Mouse (Mus musculus): ENCODE data around the gene Zfand2a. TPM values are rescaled to one million over a fixed set of nuclear protein-coding genes. Genes with fewer than 3 reads are reported as not detected.

The Zfand2a gene
- polyA plus RNA-seq, 1 experiment = 0.60 TPM

GRCm38 (mm10) chr5:139502281-139502680 is 17.9 kb upstream of the Zfand2a start:
- Histone ChIP-seq H3K4me1 (ENCODE audit: control insufficient read depth) (no peaks in the 10 kb centered on the region), H3K9me3 (ENCODE audit: control insufficient read depth, low read length) (no peaks in the 10 kb centered on the region), H3K4me3 (replicated peaks) (no peak overlapping the region), H3K36me3 (ENCODE audit: control insufficient read depth) (no peaks in the 10 kb centered on the region), H3K27me3 (ENCODE audit: control insufficient read depth) (peaks cover 33% of the 10 kb centered on the region)
- no peak for TF ChIP-seq TAL1 (IDR thresholded peaks at IDR 0.05; ENCODE audit: low read length)
- TF ChIP-seq GATA1 (IDR thresholded peaks at IDR 0.05; ENCODE audit: low read length) = no peak

GRCm38 (mm10) chr5:139498791-139499190 is 14.4 kb upstream of the Zfand2a start:
- no peaks in the 10 kb centered on the region for H3K4me1 ChIP-seq (ENCODE audit: control insufficient read depth)
- no peak overlapping the region for H3K4me3 ChIP-seq (replicated peaks)
- H3K36me3 ChIP-seq (ENCODE audit: control insufficient read depth) = no peaks in the 10 kb centered on the region
- no peak for TF ChIP-seq GATA1 (IDR thresholded peaks at IDR 0.05; ENCODE audit: low read length)
- TF ChIP-seq TAL1 (IDR thresholded peaks at IDR 0.05; ENCODE audit: low read length) = no peak
- peaks cover 3% of the 10 kb centered on the region; the same call in 1 of the 2 replicates for H3K9me3 ChIP-seq (ENCODE audit: control insufficient read depth, low read length)
- peaks cover 29% of the 10 kb centered on the region for H3K27me3 ChIP-seq (ENCODE audit: control insufficient read depth)

- peaks cover 3% of the 10 kb centered on the region; the same call in 1 of the 2 replicates for H3K9me3 ChIP-seq (ENCODE audit: control insufficient read depth, low read length)
- peaks cover 32% of the 10 kb centered on the region for H3K27me3 ChIP-seq (ENCODE audit: control insufficient read depth)
- H3K4me1 ChIP-seq (ENCODE audit: control insufficient read depth) = no peaks in the 10 kb centered on the region
- H3K4me3 ChIP-seq (replicated peaks) = no peak overlapping the region
- H3K36me3 ChIP-seq (ENCODE audit: control insufficient read depth) = no peaks in the 10 kb centered on the region
- no peak for TF ChIP-seq TAL1 (IDR thresholded peaks at IDR 0.05; ENCODE audit: low read length)
- TF ChIP-seq GATA1 (IDR thresholded peaks at IDR 0.05; ENCODE audit: low read length) = no peak
Measured at GRCm38 (mm10) chr5:139496939-139497338, 12.6 kb upstream of the Zfand2a start.

GRCm38 (mm10) chr5:139495019-139495669 is 10.8 kb upstream of the Zfand2a start:
- Histone ChIP-seq H3K36me3 (ENCODE audit: control insufficient read depth) (no peaks in the 10 kb centered on the region), H3K4me1 (ENCODE audit: control insufficient read depth) (no peaks in the 10 kb centered on the region), H3K9me3 (ENCODE audit: control insufficient read depth, low read length) (peaks cover 3% of the 10 kb centered on the region; the same call in 1 of the 2 replicates), H3K27me3 (ENCODE audit: control insufficient read depth) (peaks cover 37% of the 10 kb centered on the region), H3K4me3 (replicated peaks) (no peak overlapping the region)
- TF ChIP-seq GATA1 (IDR thresholded peaks at IDR 0.05; ENCODE audit: low read length) (no peak), TAL1 (IDR thresholded peaks at IDR 0.05; ENCODE audit: low read length) (no peak)

- H3K36me3 ChIP-seq (ENCODE audit: control insufficient read depth) = no peaks in the 10 kb centered on the region
- peaks cover 3% of the 10 kb centered on the region; the same call in 1 of the 2 replicates for H3K9me3 ChIP-seq (ENCODE audit: control insufficient read depth, low read length)
- H3K4me3 ChIP-seq (replicated peaks) = no peak overlapping the region
- H3K4me1 ChIP-seq (ENCODE audit: control insufficient read depth) = no peaks in the 10 kb centered on the region
- peaks cover 33% of the 10 kb centered on the region for H3K27me3 ChIP-seq (ENCODE audit: control insufficient read depth)
- no peak for TF ChIP-seq GATA1 (IDR thresholded peaks at IDR 0.05; ENCODE audit: low read length)
- TF ChIP-seq TAL1 (IDR thresholded peaks at IDR 0.05; ENCODE audit: low read length) = no peak
Measured at GRCm38 (mm10) chr5:139493690-139494089, 9.3 kb upstream of the Zfand2a start.

- no peaks in the 10 kb centered on the region for H3K36me3 ChIP-seq (ENCODE audit: control insufficient read depth)
- H3K4me1 ChIP-seq (ENCODE audit: control insufficient read depth) = no peaks in the 10 kb centered on the region
- H3K9me3 ChIP-seq (ENCODE audit: control insufficient read depth, low read length) = no peaks in the 10 kb centered on the region
- H3K27me3 ChIP-seq (ENCODE audit: control insufficient read depth) = peaks cover 24% of the 10 kb centered on the region
- TF ChIP-seq GATA1 (IDR thresholded peaks at IDR 0.05; ENCODE audit: low read length) (no peak), TAL1 (IDR thresholded peaks at IDR 0.05; ENCODE audit: low read length) (no peak)
- no peak overlapping the region for H3K4me3 ChIP-seq (replicated peaks)
Measured at GRCm38 (mm10) chr5:139491348-139491747, 7.0 kb upstream of the Zfand2a start.

- no peaks in the 10 kb centered on the region for H3K36me3 ChIP-seq (ENCODE audit: control insufficient read depth)
- peaks cover 19% of the 10 kb centered on the region for H3K27me3 ChIP-seq (ENCODE audit: control insufficient read depth)
- no peak for TF ChIP-seq TAL1 (IDR thresholded peaks at IDR 0.05; ENCODE audit: low read length)
Measured at GRCm38 (mm10) chr5:139490131-139490530, 5.8 kb upstream of the Zfand2a start.

GRCm38 (mm10) chr5:139483171-139483848 is 1.0 kb downstream of the Zfand2a start:
- peaks cover 27% of the 10 kb centered on the region for H3K4me1 ChIP-seq (ENCODE audit: control insufficient read depth)
- H3K36me3 ChIP-seq (ENCODE audit: control insufficient read depth) = peaks cover 43% of the 10 kb centered on the region
- peak overlapping the region; percentile 91 for H3K4me3 ChIP-seq (replicated peaks)
- no peak for TF ChIP-seq GATA1 (IDR thresholded peaks at IDR 0.05; ENCODE audit: low read length)
- no peak for TF ChIP-seq TAL1 (IDR thresholded peaks at IDR 0.05; ENCODE audit: low read length)
- no peaks in the 10 kb centered on the region for H3K9me3 ChIP-seq (ENCODE audit: control insufficient read depth, low read length)
- H3K27me3 ChIP-seq (ENCODE audit: control insufficient read depth) = no peaks in the 10 kb centered on the region

More at GRCm38 (mm10) chr5:139490131-139490530, 5.8 kb upstream of the Zfand2a start:
- Histone ChIP-seq H3K9me3 (ENCODE audit: control insufficient read depth, low read length) (no peaks in the 10 kb centered on the region), H3K4me3 (replicated peaks) (no peak overlapping the region), H3K4me1 (ENCODE audit: control insufficient read depth) (no peaks in the 10 kb centered on the region)

GRCm38 (mm10) chr5:139480406-139480805 is 3.9 kb downstream of the Zfand2a start:
- no peaks in the 10 kb centered on the region for H3K27me3 ChIP-seq (ENCODE audit: control insufficient read depth)
- peaks cover 27% of the 10 kb centered on the region for H3K4me1 ChIP-seq (ENCODE audit: control insufficient read depth)
- TF ChIP-seq GATA1 (IDR thresholded peaks at IDR 0.05; ENCODE audit: low read length) = no peak
- TF ChIP-seq TAL1 (IDR thresholded peaks at IDR 0.05; ENCODE audit: low read length) = no peak
- peaks cover 70% of the 10 kb centered on the region for H3K36me3 ChIP-seq (ENCODE audit: control insufficient read depth)
- no peak overlapping the region for H3K4me3 ChIP-seq (replicated peaks)
- H3K9me3 ChIP-seq (ENCODE audit: control insufficient read depth, low read length) = no peaks in the 10 kb centered on the region

All from erythroblast, embryonic 14.5 days (primary cell).